Mouse (Mus musculus) CD4-positive, CD25-positive, alpha-beta regulatory T cell, adult 2 months (primary cell): ENCODE results near the gene Mmp2.
"Not testable (repeated sequence)": the region's sequence is repeated elsewhere in the genome, so short reads cannot be mapped to it uniquely, and the experiment has no call there.

Experiments used
- DNase-seq: peaks from one replicate; pipeline ENCODE4 v3.0.0-alpha.2; 2012; ENCODE audit warnings: low read depth, low spot score

Gene Mmp2

GRCm38 (mm10) chr8:92838616-92839015 is 11.5 kb downstream of the Mmp2 start:
- no peak for DNase-seq

- DNase-seq = no peak
These were observed 12.1 kb downstream of the Mmp2 start for GRCm38 (mm10) chr8:92839161-92839560.

- no peak for DNase-seq
These were observed 12.8 kb downstream of the Mmp2 start for GRCm38 (mm10) chr8:92839876-92840275.

DNA sequence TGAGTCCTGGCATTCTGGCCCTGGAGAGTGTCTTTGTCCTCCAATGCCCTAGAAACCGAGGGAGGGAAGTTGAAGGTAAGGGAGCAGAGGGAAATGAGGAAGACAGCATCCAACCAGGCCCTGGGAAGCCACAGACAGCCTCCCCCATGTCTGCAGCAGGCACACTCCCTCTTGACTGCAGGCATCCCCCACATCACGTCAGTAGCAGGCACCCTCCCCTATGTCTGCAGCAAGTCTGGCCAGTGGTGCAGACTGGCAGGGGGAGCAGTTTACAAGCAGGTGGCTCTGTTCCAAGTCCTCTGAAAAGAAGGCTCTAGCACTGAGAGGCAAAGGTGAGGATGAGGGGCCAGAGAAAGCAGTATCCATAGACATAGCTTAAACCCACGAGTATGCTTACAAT is 19.6 kb downstream of the Mmp2 start:
- no peak for DNase-seq

- DNase-seq = no peak
These were observed 20.2 kb downstream of the Mmp2 start for GRCm38 (mm10) chr8:92847299-92847698.

GRCm38 (mm10) chr8:92849261-92849660 is 22.2 kb downstream of the Mmp2 start:
- DNase-seq = no peak

DNA sequence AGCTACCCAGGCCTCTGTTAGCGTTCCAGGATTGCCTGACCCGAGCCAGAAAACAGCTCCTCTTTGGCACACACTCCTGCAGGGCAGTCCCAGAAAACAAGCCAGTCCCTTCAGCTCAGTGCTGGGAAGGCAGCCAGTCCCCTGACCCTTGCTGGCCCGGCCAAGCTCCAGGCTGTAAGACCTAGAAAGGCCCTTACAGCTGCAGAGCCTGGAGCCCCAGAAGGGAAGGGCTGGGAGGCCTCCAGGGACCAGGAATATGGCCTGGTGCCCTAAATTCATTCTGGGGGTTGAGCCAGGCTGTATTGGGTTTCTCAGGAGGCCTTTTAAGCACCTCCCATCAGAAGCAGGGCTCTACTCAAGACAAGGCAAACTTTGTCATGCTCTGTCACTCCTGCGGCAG is 23.1 kb downstream of the Mmp2 start:
- DNase-seq = no peak

GRCm38 (mm10) chr8:92851381-92851780 is 24.3 kb downstream of the Mmp2 start:
- no peak for DNase-seq

DNA sequence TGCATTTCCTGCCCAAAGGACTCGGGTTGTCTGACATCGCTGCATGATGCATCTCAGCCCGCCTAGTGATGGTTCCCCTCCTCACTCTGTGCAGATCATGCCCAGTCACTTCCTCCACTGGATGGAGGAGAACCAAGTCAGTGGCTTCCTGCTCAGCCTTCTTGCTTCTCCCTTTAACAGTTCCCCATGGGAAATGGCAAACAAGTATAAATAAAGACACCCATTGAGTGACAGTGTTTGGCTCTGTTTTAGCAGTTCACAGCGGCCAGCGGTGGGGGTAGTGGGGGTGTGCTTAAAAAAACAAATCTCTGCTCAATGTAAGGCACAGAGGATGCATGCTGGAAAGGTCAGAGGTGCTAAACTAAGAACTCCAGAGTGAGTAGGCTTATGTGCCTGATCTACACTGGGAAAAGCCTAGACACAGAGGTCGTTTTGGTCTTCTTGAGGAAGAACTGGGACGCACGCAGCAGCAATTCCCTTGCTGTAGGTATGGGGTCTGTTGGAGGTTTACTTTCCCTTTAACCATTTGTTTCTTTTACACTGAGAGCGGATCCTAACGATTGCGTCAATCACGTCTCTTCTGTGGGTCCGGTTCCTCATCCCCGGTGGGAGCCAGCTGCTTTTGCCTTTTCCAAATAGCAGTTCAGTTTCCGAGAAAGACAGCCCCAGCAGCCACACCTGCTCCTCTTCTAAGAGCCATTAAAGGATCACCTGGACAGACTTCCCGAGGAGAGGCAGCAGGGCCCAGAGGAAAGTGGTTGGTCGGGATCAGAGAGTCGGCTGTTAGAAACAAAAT is 26.3 kb downstream of the Mmp2 start:
- DNase-seq = no peak

- no peak for DNase-seq
These were observed 27.6 kb downstream of the Mmp2 start for GRCm38 (mm10) chr8:92854673-92855072.

GRCm38 (mm10) chr8:92855171-92855894 is 28.2 kb downstream of the Mmp2 start, which contains the start of gene Lpcat2:
Gene Lpcat2, plus strand, starts transcription at chr8:92855339.
- peak; percentile 16 for DNase-seq

DNA sequence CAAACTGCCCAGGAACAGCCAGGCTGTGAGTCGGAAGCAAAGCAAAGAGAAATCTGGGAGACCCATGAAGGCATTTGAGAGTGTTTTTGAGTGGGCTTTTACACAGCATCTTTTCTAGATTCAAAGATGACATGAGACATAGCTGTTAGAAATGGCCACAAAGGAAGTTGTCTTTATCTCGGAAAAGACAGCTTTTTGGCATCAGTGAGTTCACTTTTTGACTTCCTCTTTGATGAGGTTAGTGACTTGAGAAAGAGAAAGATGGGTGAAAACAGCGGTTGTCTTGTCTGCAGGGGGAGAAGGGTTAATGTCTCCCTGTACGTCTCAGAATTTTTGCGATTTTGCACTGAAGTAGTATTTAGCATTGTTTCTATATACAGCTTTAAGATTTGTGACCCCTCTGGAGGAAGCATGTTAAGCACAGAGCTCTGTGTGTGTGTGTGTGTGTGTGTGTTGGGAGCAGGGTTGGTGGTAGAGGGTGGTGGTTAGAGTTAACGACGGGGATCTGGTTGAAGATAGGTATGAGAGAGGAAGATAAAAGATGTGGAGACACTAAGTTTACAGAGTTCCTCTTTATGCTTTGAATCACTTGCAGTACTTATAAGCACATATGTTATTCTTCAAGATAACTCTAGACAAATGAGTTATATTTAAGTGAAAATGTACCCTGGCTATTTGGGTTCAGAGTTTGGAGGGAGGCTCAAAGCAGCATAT is 29.3 kb downstream of the Mmp2 start:
- DNase-seq = no peak

DNA sequence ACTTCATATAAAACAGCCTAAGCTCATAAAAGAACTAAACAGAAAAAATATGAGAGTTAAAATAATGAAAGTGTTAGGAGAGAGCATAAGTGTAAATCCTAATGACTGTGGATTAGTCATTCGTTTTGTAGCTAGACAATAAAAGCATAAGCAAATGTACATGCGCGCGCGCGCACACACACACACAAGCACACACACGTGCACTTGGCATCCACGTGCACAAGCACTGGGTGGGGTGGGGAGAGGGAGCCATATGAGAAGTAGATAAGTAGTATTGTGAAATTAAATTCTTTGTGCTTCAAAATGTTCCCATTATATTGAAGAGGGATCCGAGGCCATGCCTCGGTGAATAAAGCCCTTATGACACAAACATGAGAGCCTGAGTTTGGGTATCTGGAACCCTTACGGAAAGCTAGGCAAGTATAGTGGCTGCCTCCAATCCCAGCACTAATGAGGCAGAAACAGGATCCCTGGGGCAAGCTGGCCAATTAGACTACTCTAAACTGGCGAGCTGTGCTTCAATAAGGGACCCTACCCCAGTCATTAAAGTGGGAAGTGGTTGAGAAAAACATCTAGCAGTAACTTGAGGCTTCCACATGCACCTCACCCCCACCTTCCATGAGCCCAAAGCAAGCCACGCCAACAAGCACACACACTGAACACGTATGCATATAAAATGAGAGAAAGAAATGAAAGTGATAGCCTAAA is 31.5 kb downstream of the Mmp2 start:
- no peak for DNase-seq

- no peak for DNase-seq
These were observed 34.9 kb downstream of the Mmp2 start for GRCm38 (mm10) chr8:92861977-92862376.

DNA sequence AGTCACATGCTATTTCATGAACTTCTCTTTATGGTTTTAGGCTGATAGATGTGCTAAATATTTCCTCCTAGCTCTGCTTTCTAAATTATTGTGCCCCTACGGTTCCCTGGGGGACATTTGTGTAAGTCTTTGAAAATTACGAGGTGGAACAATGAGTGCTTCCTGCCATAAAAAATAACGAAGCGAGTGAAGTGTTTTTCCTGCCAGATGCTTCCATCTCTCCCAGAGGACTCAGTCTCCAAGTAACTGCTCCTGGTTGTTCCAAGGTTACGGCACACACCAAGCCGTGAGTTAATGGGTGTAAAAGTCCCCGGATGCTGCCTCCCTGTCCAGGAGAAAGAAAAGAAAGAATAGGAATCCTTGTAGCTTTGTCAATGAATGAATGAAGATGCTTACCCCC is 43.2 kb downstream of the Mmp2 start:
- DNase-seq = no peak

- DNase-seq = no peak
These were observed 45.1 kb downstream of the Mmp2 start for GRCm38 (mm10) chr8:92872063-92872759.

DNA sequence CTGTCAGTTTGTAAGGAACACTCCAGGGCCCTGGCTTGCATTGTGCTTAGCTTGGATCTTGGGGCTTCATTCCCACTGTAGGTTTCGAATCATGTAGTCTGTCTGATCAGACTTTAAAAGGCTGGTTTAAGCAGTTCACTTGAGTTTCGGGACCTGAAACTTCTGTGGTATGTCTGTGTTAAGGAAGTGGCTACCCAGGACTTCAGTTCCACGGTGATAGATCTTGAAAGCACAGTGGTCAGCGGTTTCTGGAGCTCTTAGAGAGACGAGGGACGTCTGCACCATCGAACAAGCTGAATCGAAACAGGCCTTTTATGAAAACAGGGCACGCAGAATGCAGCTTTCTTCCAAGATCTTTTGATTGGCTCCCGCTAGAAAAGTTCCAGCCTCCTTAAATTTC is 48.7 kb downstream of the Mmp2 start:
- no peak for DNase-seq

DNA sequence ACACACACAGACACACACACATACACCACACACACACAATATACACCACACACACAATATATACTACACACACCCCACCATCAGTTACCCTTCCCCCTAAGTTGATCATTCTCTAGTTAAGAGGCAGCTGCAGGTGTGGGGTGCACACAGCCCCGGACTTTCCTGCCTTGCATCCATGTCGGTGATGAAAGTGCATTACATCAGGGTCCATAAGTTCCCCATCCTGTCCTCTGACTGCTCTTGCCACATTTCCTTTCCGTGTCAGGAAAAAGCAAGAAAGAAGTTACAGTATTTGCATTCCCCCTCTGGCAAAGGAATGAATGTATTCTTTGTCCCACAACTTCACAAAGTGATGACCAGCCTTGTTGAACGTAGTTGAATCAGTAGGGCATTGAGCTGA is 54.2 kb downstream of the Mmp2 start:
- DNase-seq = no peak

GRCm38 (mm10) chr8:92883771-92884170 is 56.7 kb downstream of the Mmp2 start:
- no peak for DNase-seq

- not testable (repeated sequence) for DNase-seq
These were observed 65.1 kb downstream of the Mmp2 start for GRCm38 (mm10) chr8:92892216-92892615.

- DNase-seq = no peak
These were observed 66.8 kb downstream of the Mmp2 start for GRCm38 (mm10) chr8:92893870-92894269.
